Mouse (Mus musculus): ENCODE results near the gene Rabgef1. TPM values are rescaled to one million over a fixed set of nuclear protein-coding genes. Genes with fewer than 3 reads are reported as not detected.

Rabgef1 gene
- total RNA-seq, 1 experiment = 17.0 TPM

- TF ChIP-seq HCFC1 (IDR thresholded peaks at IDR 0.05; ENCODE audit: borderline replicate concordance, insufficient read depth, low read length) (no peak), MAFK (IDR thresholded peaks at IDR 0.05; ENCODE audit: insufficient read depth, low read depth, low read length) (no peak), ZNF384 (IDR thresholded peaks at IDR 0.05; ENCODE audit: low read depth, low read length) (no peak), ZC3H11A (IDR thresholded peaks at IDR 0.05; ENCODE audit: borderline replicate concordance, low read depth, low read length) (no peak), CHD2 (IDR thresholded peaks at IDR 0.05; ENCODE audit: low read depth, low read length) (no peak)
- no peak overlapping the region for H3K9ac ChIP-seq (ENCODE audit: insufficient read depth, low read depth, low read length, poor library complexity, severe bottlenecking)
- peaks cover 7 to 9% of the 10 kb centered on the region in 2 experiments; a peak in 3 of 4 replicates for H3K4me1 ChIP-seq (ENCODE audit: control insufficient read depth in 2 of 2, insufficient read depth in 2 of 2, low read length in 2 of 2, poor library complexity in 1 of 2)
- peaks cover 31% of the 10 kb centered on the region for H3K36me3 ChIP-seq (ENCODE audit: control insufficient read depth, insufficient read depth, low read length, poor library complexity, severe bottlenecking)
- no peak for DNase-seq (ENCODE audit: low read depth, low spot score)
- H3K4me3 ChIP-seq (ENCODE audit: insufficient read depth in 1 of 2, low read depth in 1 of 2, low read length in 2 of 2, poor library complexity in 1 of 2, severe bottlenecking in 1 of 2) = no peak overlapping the region
- in situ Hi-C loops (cut with MboI; ENCODE audit: low sequenced_read_pairs in 2 of 2, unreplicated experiment in 2 of 2) = no loop called here
- H3K9me3 ChIP-seq (ENCODE audit: control insufficient read depth, insufficient read depth, low read depth, low read length) = no peaks in the 10 kb centered on the region
- H3K27ac ChIP-seq (ENCODE audit: insufficient read depth, low read depth, low read length, poor library complexity, severe bottlenecking) = no peak overlapping the region
Observed at GRCm38 (mm10) chr5:130228120-130228519, 56.5 kb downstream of the Rabgef1 start.

DNA sequence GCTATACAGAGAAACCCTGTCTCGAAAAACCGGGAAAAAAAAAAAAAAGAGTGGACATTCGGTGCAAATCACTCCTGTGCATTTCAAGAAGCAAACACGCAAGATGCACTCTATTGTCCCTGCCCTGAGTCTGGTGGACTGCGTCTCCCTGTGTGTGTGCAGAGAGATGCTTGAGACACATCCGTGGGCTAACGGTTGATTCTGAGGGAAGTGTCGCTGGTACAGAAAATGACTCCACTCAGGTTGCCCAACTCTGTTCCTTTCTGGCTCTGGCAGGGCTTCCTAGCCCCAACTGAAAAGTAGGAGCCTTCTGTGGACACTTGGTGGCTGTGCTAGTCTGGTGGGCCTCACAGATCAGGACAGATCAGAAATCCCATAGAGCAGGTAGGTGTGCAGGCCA lies 64.7 kb downstream of the Rabgef1 start:
- no peaks in the 10 kb centered on the region for H3K4me1 ChIP-seq (ENCODE audit: control insufficient read depth in 2 of 2, insufficient read depth in 2 of 2, low read length in 2 of 2, poor library complexity in 1 of 2)
- peaks cover 67% of the 10 kb centered on the region for H3K36me3 ChIP-seq (ENCODE audit: control insufficient read depth, insufficient read depth, low read length, poor library complexity, severe bottlenecking)
- no peak for TF ChIP-seq MAFK (IDR thresholded peaks at IDR 0.05; ENCODE audit: insufficient read depth, low read depth, low read length)
- no peak for TF ChIP-seq ZNF384 (IDR thresholded peaks at IDR 0.05; ENCODE audit: low read depth, low read length)
- TF ChIP-seq ZC3H11A (IDR thresholded peaks at IDR 0.05; ENCODE audit: borderline replicate concordance, low read depth, low read length) = no peak
- TF ChIP-seq CHD2 (IDR thresholded peaks at IDR 0.05; ENCODE audit: low read depth, low read length) = no peak
- TF ChIP-seq HCFC1 (IDR thresholded peaks at IDR 0.05; ENCODE audit: borderline replicate concordance, insufficient read depth, low read length) = no peak
- no peak overlapping the region for H3K27ac ChIP-seq (ENCODE audit: insufficient read depth, low read depth, low read length, poor library complexity, severe bottlenecking)
- in situ Hi-C loops (cut with MboI; ENCODE audit: low sequenced_read_pairs in 2 of 2, unreplicated experiment in 2 of 2) = no loop called here
- no peak overlapping the region for H3K4me3 ChIP-seq (ENCODE audit: insufficient read depth in 1 of 2, low read depth in 1 of 2, low read length in 2 of 2, poor library complexity in 1 of 2, severe bottlenecking in 1 of 2)
- no peak overlapping the region for H3K9ac ChIP-seq (ENCODE audit: insufficient read depth, low read depth, low read length, poor library complexity, severe bottlenecking)
- no peak for DNase-seq (ENCODE audit: low read depth, low spot score)
- no peaks in the 10 kb centered on the region for H3K9me3 ChIP-seq (ENCODE audit: control insufficient read depth, insufficient read depth, low read depth, low read length)

GRCm38 (mm10) chr5:130239236-130239635 lies 67.6 kb downstream of the Rabgef1 start:
- no peaks in the 10 kb centered on the region for H3K9me3 ChIP-seq (ENCODE audit: control insufficient read depth, insufficient read depth, low read depth, low read length)
- no peak for DNase-seq (ENCODE audit: low read depth, low spot score)
- no peak overlapping the region for H3K4me3 ChIP-seq (ENCODE audit: insufficient read depth in 1 of 2, low read depth in 1 of 2, low read length in 2 of 2, poor library complexity in 1 of 2, severe bottlenecking in 1 of 2)
- no peak overlapping the region; the same call in 1 of the 2 replicates for H3K27ac ChIP-seq (ENCODE audit: insufficient read depth, low read depth, low read length, poor library complexity, severe bottlenecking)
- peaks cover 63% of the 10 kb centered on the region for H3K36me3 ChIP-seq (ENCODE audit: control insufficient read depth, insufficient read depth, low read length, poor library complexity, severe bottlenecking)
- in situ Hi-C loops (cut with MboI; ENCODE audit: low sequenced_read_pairs in 2 of 2, unreplicated experiment in 2 of 2) = no loop called here
- no peak overlapping the region for H3K9ac ChIP-seq (ENCODE audit: insufficient read depth, low read depth, low read length, poor library complexity, severe bottlenecking)
- no peaks in the 10 kb centered on the region for H3K4me1 ChIP-seq (ENCODE audit: control insufficient read depth in 2 of 2, insufficient read depth in 2 of 2, low read length in 2 of 2, poor library complexity in 1 of 2)
- no peak for TF ChIP-seq ZNF384 (IDR thresholded peaks at IDR 0.05; ENCODE audit: low read depth, low read length)
- TF ChIP-seq CHD2 (IDR thresholded peaks at IDR 0.05; ENCODE audit: low read depth, low read length) = no peak
- TF ChIP-seq ZC3H11A (IDR thresholded peaks at IDR 0.05; ENCODE audit: borderline replicate concordance, low read depth, low read length) = no peak
- no peak for TF ChIP-seq MAFK (IDR thresholded peaks at IDR 0.05; ENCODE audit: insufficient read depth, low read depth, low read length)
- TF ChIP-seq HCFC1 (IDR thresholded peaks at IDR 0.05; ENCODE audit: borderline replicate concordance, insufficient read depth, low read length) = no peak

- Histone ChIP-seq H3K9me3 (ENCODE audit: control insufficient read depth, insufficient read depth, low read depth, low read length) (no peaks in the 10 kb centered on the region), H3K4me1 (ENCODE audit: control insufficient read depth in 2 of 2, insufficient read depth in 2 of 2, low read length in 2 of 2, poor library complexity in 1 of 2) (no peaks in the 10 kb centered on the region), H3K27ac (ENCODE audit: insufficient read depth, low read depth, low read length, poor library complexity, severe bottlenecking) (no peak overlapping the region), H3K36me3 (ENCODE audit: control insufficient read depth, insufficient read depth, low read length, poor library complexity, severe bottlenecking) (peaks cover 66% of the 10 kb centered on the region), H3K9ac (ENCODE audit: insufficient read depth, low read depth, low read length, poor library complexity, severe bottlenecking) (no peak overlapping the region), H3K4me3 (ENCODE audit: insufficient read depth in 1 of 2, low read depth in 1 of 2, low read length in 2 of 2, poor library complexity in 1 of 2, severe bottlenecking in 1 of 2) (no peak overlapping the region)
- TF ChIP-seq ZNF384 (IDR thresholded peaks at IDR 0.05; ENCODE audit: low read depth, low read length) = no peak
- TF ChIP-seq MAFK (IDR thresholded peaks at IDR 0.05; ENCODE audit: insufficient read depth, low read depth, low read length) = no peak
- TF ChIP-seq CHD2 (IDR thresholded peaks at IDR 0.05; ENCODE audit: low read depth, low read length) = no peak
- TF ChIP-seq ZC3H11A (IDR thresholded peaks at IDR 0.05; ENCODE audit: borderline replicate concordance, low read depth, low read length) = no peak
- TF ChIP-seq HCFC1 (IDR thresholded peaks at IDR 0.05; ENCODE audit: borderline replicate concordance, insufficient read depth, low read length) = no peak
- in situ Hi-C loops (cut with MboI; ENCODE audit: low sequenced_read_pairs in 2 of 2, unreplicated experiment in 2 of 2) = no loop called here
- DNase-seq (ENCODE audit: low read depth, low spot score) = no peak
Observed at GRCm38 (mm10) chr5:130239856-130240255, 68.3 kb downstream of the Rabgef1 start.

DNA sequence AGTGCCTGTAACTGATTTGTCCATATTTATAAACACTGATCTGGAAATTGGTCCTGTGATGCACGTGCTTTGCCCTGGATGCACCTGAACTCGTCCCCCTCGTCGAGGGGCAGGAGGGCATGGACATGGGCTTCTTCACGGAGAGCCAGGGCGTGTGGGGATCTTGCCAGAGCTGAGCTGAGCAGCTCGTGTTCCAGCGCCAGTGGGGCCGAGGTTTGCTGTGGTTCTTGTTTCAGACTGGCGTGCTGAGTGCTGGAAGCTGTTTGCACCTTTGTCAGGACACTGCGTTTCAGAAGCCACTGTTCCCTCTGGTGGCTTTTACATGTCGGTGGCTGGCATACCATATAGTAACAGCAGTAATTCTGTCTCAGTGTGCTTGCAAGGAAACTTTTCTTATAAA lies 69.8 kb downstream of the Rabgef1 start:
- H3K9me3 ChIP-seq (ENCODE audit: control insufficient read depth, insufficient read depth, low read depth, low read length) = no peaks in the 10 kb centered on the region
- 0 out of 4 replicates have a peak, but pooled peaks cover 0 to 1% of the 10 kb centered on the region in 2 experiments for H3K4me1 ChIP-seq (ENCODE audit: control insufficient read depth in 2 of 2, insufficient read depth in 2 of 2, low read length in 2 of 2, poor library complexity in 1 of 2)
- in situ Hi-C loops (cut with MboI; ENCODE audit: low sequenced_read_pairs in 2 of 2, unreplicated experiment in 2 of 2) = no loop called here
- H3K27ac ChIP-seq (ENCODE audit: insufficient read depth, low read depth, low read length, poor library complexity, severe bottlenecking) = no peak overlapping the region
- peaks cover 67% of the 10 kb centered on the region for H3K36me3 ChIP-seq (ENCODE audit: control insufficient read depth, insufficient read depth, low read length, poor library complexity, severe bottlenecking)
- DNase-seq (ENCODE audit: low read depth, low spot score) = no peak
- no peak overlapping the region for H3K4me3 ChIP-seq (ENCODE audit: insufficient read depth in 1 of 2, low read depth in 1 of 2, low read length in 2 of 2, poor library complexity in 1 of 2, severe bottlenecking in 1 of 2)
- no peak overlapping the region for H3K9ac ChIP-seq (ENCODE audit: insufficient read depth, low read depth, low read length, poor library complexity, severe bottlenecking)
- TF ChIP-seq MAFK (IDR thresholded peaks at IDR 0.05; ENCODE audit: insufficient read depth, low read depth, low read length) (no peak), ZNF384 (IDR thresholded peaks at IDR 0.05; ENCODE audit: low read depth, low read length) (no peak), ZC3H11A (IDR thresholded peaks at IDR 0.05; ENCODE audit: borderline replicate concordance, low read depth, low read length) (no peak), HCFC1 (IDR thresholded peaks at IDR 0.05; ENCODE audit: borderline replicate concordance, insufficient read depth, low read length) (no peak), CHD2 (IDR thresholded peaks at IDR 0.05; ENCODE audit: low read depth, low read length) (no peak)
